Mouse (Mus musculus) spleen, postnatal 4 days (tissue): ENCODE data around the gene Slc35b4.

Source experiments
- DNase-seq, 2 experiments: peaks; one replicate each; pipeline ENCODE4 v3.0.0; 2022; ENCODE audit warnings: low spot score in 2 of 2

Slc35b4 gene

GRCm38 (mm10) chr6:34170844-34171494 is 5.9 kb downstream of the Slc35b4 start:
- no peak for DNase-seq

GRCm38 (mm10) chr6:34168834-34169233 is 8.1 kb downstream of the Slc35b4 start:
- no peak for DNase-seq

- no peak for DNase-seq
Observed at GRCm38 (mm10) chr6:34163014-34163413, 13.9 kb downstream of the Slc35b4 start.

GRCm38 (mm10) chr6:34162607-34163006 is 14.3 kb downstream of the Slc35b4 start:
- no peak for DNase-seq

- DNase-seq: no peak
Observed at GRCm38 (mm10) chr6:34161511-34161910, 15.4 kb downstream of the Slc35b4 start.

- DNase-seq: no peak
Observed at GRCm38 (mm10) chr6:34160816-34161310, 16.0 kb downstream of the Slc35b4 start.

- DNase-seq: peak in 1 of 2 experiments; percentile 64
Observed at GRCm38 (mm10) chr6:34159998-34160815, 16.7 kb downstream of the Slc35b4 start.

GRCm38 (mm10) chr6:34156841-34157748 is 19.8 kb downstream of the Slc35b4 start:
- peak; percentile 72 to 76 for DNase-seq

GRCm38 (mm10) chr6:34156057-34156456 is 20.9 kb downstream of the Slc35b4 start:
- peak; percentile 29 to 66 for DNase-seq

- no peak for DNase-seq
Observed at GRCm38 (mm10) chr6:34155137-34155804, 21.6 kb downstream of the Slc35b4 start.

GRCm38 (mm10) chr6:34154202-34154601 is 22.7 kb downstream of the Slc35b4 start:
- no peak for DNase-seq

- no peak for DNase-seq
Observed at GRCm38 (mm10) chr6:34153069-34154052, 23.6 kb downstream of the Slc35b4 start.

GRCm38 (mm10) chr6:34149821-34150220 is 27.1 kb downstream of the Slc35b4 start:
- DNase-seq: no peak

- DNase-seq: no peak
Observed at GRCm38 (mm10) chr6:34149066-34149465, 27.8 kb downstream of the Slc35b4 start.

GRCm38 (mm10) chr6:34148639-34149038 is 28.3 kb downstream of the Slc35b4 start:
- DNase-seq: no peak

- no peak for DNase-seq
Observed at GRCm38 (mm10) chr6:34148021-34148420, 28.9 kb downstream of the Slc35b4 start.

- DNase-seq: no peak
Observed at GRCm38 (mm10) chr6:34146042-34146441, 30.9 kb downstream of the Slc35b4 start.

GRCm38 (mm10) chr6:34142931-34143330 is 34.0 kb downstream of the Slc35b4 start:
- DNase-seq: no peak

- DNase-seq: no peak
Observed at GRCm38 (mm10) chr6:34138366-34138765, 38.5 kb downstream of the Slc35b4 start.

GRCm38 (mm10) chr6:34132391-34132790 is 44.5 kb downstream of the Slc35b4 start:
- DNase-seq: no peak
